Mouse (Mus musculus): ENCODE results near the gene Olig2. TPM values are rescaled to one million over a fixed set of nuclear protein-coding genes. Genes with fewer than 3 reads are reported as not detected.

Gene Olig2
- polyA plus RNA-seq, 1 experiment = not detected

GRCm38 (mm10) chr16:91262467-91263220 lies 37.4 kb downstream of the Olig2 start:
- no peak overlapping the region for H3K27ac ChIP-seq (ENCODE audit: control insufficient read depth, insufficient read depth, low read depth, low read length)
- no peak overlapping the region for H3K4me3 ChIP-seq (ENCODE audit: control insufficient read depth, low read depth, low read length)
- no peaks in the 10 kb centered on the region for H3K27me3 ChIP-seq (ENCODE audit: control insufficient read depth, insufficient read depth, low read length)
- H3K4me1 ChIP-seq (ENCODE audit: control insufficient read depth, insufficient read depth, low read length) = no peaks in the 10 kb centered on the region
- no peaks in the 10 kb centered on the region for H3K36me3 ChIP-seq (ENCODE audit: control insufficient read depth, insufficient read depth, low read length)
- TF ChIP-seq POLR2A (IDR thresholded peaks at IDR 0.05; ENCODE audit: control insufficient read depth, low read depth, low read length) = no peak
- TF ChIP-seq CTCF (IDR thresholded peaks at IDR 0.05; ENCODE audit: control insufficient read depth, insufficient read depth, insufficient replicate concordance, low read depth, low read length) = no peak

- TF ChIP-seq CTCF (IDR thresholded peaks at IDR 0.05; ENCODE audit: control insufficient read depth, insufficient read depth, insufficient replicate concordance, low read depth, low read length) (no peak), POLR2A (IDR thresholded peaks at IDR 0.05; ENCODE audit: control insufficient read depth, low read depth, low read length) (no peak)
- Histone ChIP-seq H3K27ac (ENCODE audit: control insufficient read depth, insufficient read depth, low read depth, low read length) (no peak overlapping the region), H3K36me3 (ENCODE audit: control insufficient read depth, insufficient read depth, low read length) (no peaks in the 10 kb centered on the region), H3K27me3 (ENCODE audit: control insufficient read depth, insufficient read depth, low read length) (no peaks in the 10 kb centered on the region), H3K4me3 (ENCODE audit: control insufficient read depth, low read depth, low read length) (no peak overlapping the region), H3K4me1 (ENCODE audit: control insufficient read depth, insufficient read depth, low read length) (peaks cover 9% of the 10 kb centered on the region)
Measured at GRCm38 (mm10) chr16:91265972-91266371, 40.7 kb downstream of the Olig2 start.

- no peaks in the 10 kb centered on the region for H3K27me3 ChIP-seq (ENCODE audit: control insufficient read depth, insufficient read depth, low read length)
- no peaks in the 10 kb centered on the region for H3K36me3 ChIP-seq (ENCODE audit: control insufficient read depth, insufficient read depth, low read length)
- H3K4me1 ChIP-seq (ENCODE audit: control insufficient read depth, insufficient read depth, low read length) = peaks cover 11% of the 10 kb centered on the region
- no peak for TF ChIP-seq POLR2A (IDR thresholded peaks at IDR 0.05; ENCODE audit: control insufficient read depth, low read depth, low read length)
- no peak for TF ChIP-seq CTCF (IDR thresholded peaks at IDR 0.05; ENCODE audit: control insufficient read depth, insufficient read depth, insufficient replicate concordance, low read depth, low read length)
- no peak overlapping the region for H3K4me3 ChIP-seq (ENCODE audit: control insufficient read depth, low read depth, low read length)
- no peak overlapping the region for H3K27ac ChIP-seq (ENCODE audit: control insufficient read depth, insufficient read depth, low read depth, low read length)
Measured at GRCm38 (mm10) chr16:91268724-91269452, 43.6 kb downstream of the Olig2 start.

GRCm38 (mm10) chr16:91269468-91270211 lies 44.4 kb downstream of the Olig2 start, which contains the start of gene Olig1:
Olig1 (plus strand) TSS chr16:91269772.
- Histone ChIP-seq H3K27me3 (ENCODE audit: control insufficient read depth, insufficient read depth, low read length) (no peaks in the 10 kb centered on the region), H3K4me1 (ENCODE audit: control insufficient read depth, insufficient read depth, low read length) (peaks cover 11% of the 10 kb centered on the region), H3K4me3 (ENCODE audit: control insufficient read depth, low read depth, low read length) (peak within 1 kb of the TSS; percentile 39), H3K27ac (ENCODE audit: control insufficient read depth, insufficient read depth, low read depth, low read length) (no peak within 1 kb of the TSS), H3K36me3 (ENCODE audit: control insufficient read depth, insufficient read depth, low read length) (no peaks in the 10 kb centered on the region)
- TF ChIP-seq POLR2A (IDR thresholded peaks at IDR 0.05; ENCODE audit: control insufficient read depth, low read depth, low read length) = no peak
- TF ChIP-seq CTCF (IDR thresholded peaks at IDR 0.05; ENCODE audit: control insufficient read depth, insufficient read depth, insufficient replicate concordance, low read depth, low read length) = no peak

GRCm38 (mm10) chr16:91270212-91270971 lies 45.1 kb downstream of the Olig2 start:
- H3K36me3 ChIP-seq (ENCODE audit: control insufficient read depth, insufficient read depth, low read length) = no peaks in the 10 kb centered on the region
- H3K4me3 ChIP-seq (ENCODE audit: control insufficient read depth, low read depth, low read length) = peak overlapping the region; percentile 39
- H3K27ac ChIP-seq (ENCODE audit: control insufficient read depth, insufficient read depth, low read depth, low read length) = no peak overlapping the region
- TF ChIP-seq CTCF (IDR thresholded peaks at IDR 0.05; ENCODE audit: control insufficient read depth, insufficient read depth, insufficient replicate concordance, low read depth, low read length) = no peak
- no peak for TF ChIP-seq POLR2A (IDR thresholded peaks at IDR 0.05; ENCODE audit: control insufficient read depth, low read depth, low read length)
- H3K4me1 ChIP-seq (ENCODE audit: control insufficient read depth, insufficient read depth, low read length) = peaks cover 11% of the 10 kb centered on the region
- no peaks in the 10 kb centered on the region for H3K27me3 ChIP-seq (ENCODE audit: control insufficient read depth, insufficient read depth, low read length)

GRCm38 (mm10) chr16:91270982-91271549 lies 45.8 kb downstream of the Olig2 start:
- H3K27me3 ChIP-seq (ENCODE audit: control insufficient read depth, insufficient read depth, low read length) = no peaks in the 10 kb centered on the region
- H3K4me3 ChIP-seq (ENCODE audit: control insufficient read depth, low read depth, low read length) = no peak overlapping the region; the same call in 1 of the 2 replicates
- H3K36me3 ChIP-seq (ENCODE audit: control insufficient read depth, insufficient read depth, low read length) = no peaks in the 10 kb centered on the region
- peaks cover 11% of the 10 kb centered on the region for H3K4me1 ChIP-seq (ENCODE audit: control insufficient read depth, insufficient read depth, low read length)
- TF ChIP-seq CTCF (IDR thresholded peaks at IDR 0.05; ENCODE audit: control insufficient read depth, insufficient read depth, insufficient replicate concordance, low read depth, low read length) = no peak
- no peak for TF ChIP-seq POLR2A (IDR thresholded peaks at IDR 0.05; ENCODE audit: control insufficient read depth, low read depth, low read length)
- no peak overlapping the region for H3K27ac ChIP-seq (ENCODE audit: control insufficient read depth, insufficient read depth, low read depth, low read length)

Data from testis, adult 2 months (tissue).